Mouse (Mus musculus) MEL (cell line): ENCODE measurements around the gene Scnm1.

ENCODE experiments used
- JUND ChIP-seq: IDR thresholded peaks from 2 replicates; pipeline ENCODE4 v1.6.1; 2011; ENCODE audit warnings: low read depth, mild to moderate bottlenecking, improper control_type of control experiment, low read length
- NELFE ChIP-seq: IDR thresholded peaks from 2 replicates; pipeline ENCODE4 v1.6.1; 2011; ENCODE audit warnings: low read depth, low read length, improper control_type of control experiment

DNA sequence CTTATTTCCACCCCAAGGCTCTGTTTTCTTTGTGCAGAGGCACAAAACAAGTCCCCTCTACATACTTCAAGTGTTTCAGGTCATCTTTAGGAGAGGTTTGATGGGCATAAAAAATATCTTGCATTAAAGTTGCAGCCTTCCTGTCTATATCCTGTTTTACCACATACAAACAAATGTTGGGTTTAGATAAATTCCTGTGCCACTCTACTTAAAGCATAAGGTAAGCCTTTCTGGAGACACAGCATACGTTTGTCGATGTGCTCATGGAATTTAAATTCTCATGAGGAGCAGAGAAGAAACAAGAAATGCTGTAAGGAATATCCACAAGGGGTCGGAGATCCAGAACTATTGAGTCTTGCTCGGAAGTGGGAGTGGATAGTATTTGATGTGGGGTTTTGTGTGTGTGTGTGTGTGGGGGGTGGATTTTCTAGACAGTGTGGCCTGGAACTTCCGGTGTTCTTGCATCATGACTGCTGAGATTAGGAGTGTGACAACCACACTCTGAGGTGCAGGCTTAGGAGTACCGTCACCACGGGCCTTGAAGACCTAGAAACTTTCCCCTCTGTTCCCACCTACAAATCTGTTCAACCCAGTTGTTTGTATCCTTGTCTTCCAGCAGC, 1.7 kb upstream of the Scnm1 start:
- TF ChIP-seq NELFE = no peak; the same call in 1 of the 2 replicates
- 0 out of 2 replicates have a peak, but pooled peaks have one; percentile 5 for TF ChIP-seq JUND
